Mouse (Mus musculus) cerebellum, adult 2 months (tissue): ENCODE measurements around the gene C2. TPM values are rescaled to one million over a fixed set of nuclear protein-coding genes. Genes with fewer than 3 reads are reported as not detected.

Source experiments
- DNase-seq, 2 experiments: peaks; one replicate each; pipeline ENCODE4 v3.0.0; 2021
- H3K27ac ChIP-seq: fragments of 200-500 bp; 2 replicates; pipeline ENCODE4 v1.5.1; 2012; ENCODE audit warnings: low read length, control low read depth, inconsistent platforms; ENCODE audit not compliant: insufficient read depth
- H3K27me3 ChIP-seq: fragments of 200-500 bp; 2 replicates; pipeline ENCODE4 v1.6.1; 2012; ENCODE audit warnings: inconsistent platforms, mild to moderate bottlenecking, low read length, moderate library complexity; ENCODE audit not compliant: control insufficient read depth, insufficient read depth
- H3K4me1 ChIP-seq: fragments of 200-500 bp; 2 replicates; pipeline ENCODE4 v1.6.1; 2011; ENCODE audit warnings: low read length; ENCODE audit not compliant: control insufficient read depth, insufficient read depth
- H3K4me3 ChIP-seq: fragments of 200-500 bp; replicated peaks from 2 replicates; pipeline ENCODE3; 2011; ENCODE audit warnings: mild to moderate bottlenecking, low read depth, low read length, control low read depth; ENCODE audit not compliant: insufficient read depth
- CTCF ChIP-seq: fragments of 200-500 bp; IDR thresholded peaks from 2 replicates; pipeline ENCODE4 v1.5.1; 2011; ENCODE audit warnings: low read depth, mild to moderate bottlenecking, control low read depth, low read length, moderate library complexity, borderline replicate concordance; ENCODE audit not compliant: insufficient read depth
- POLR2A ChIP-seq: fragments of 200-500 bp; IDR thresholded peaks from 2 replicates; pipeline ENCODE4 v1.6.1; 2011; ENCODE audit warnings: low read length, control low read depth, borderline replicate concordance; ENCODE audit not compliant: insufficient read depth
- WGBS: fragments of 180-500 bp; shearing (Covaris S2); methylation state at CpG from one replicate; pipeline ENCODE4 v1.1.7; 2018; 5-methylcytosine and 5-hydroxymethylcytosine counted together
- polyA plus RNA-seq: library from polyadenylated mRNA; depleted of rRNA; stranded (reverse); fragments of >200 nt; gene quantifications from 2 replicates; pipeline ENCODE4 v1.2.3, GENCODE M21; 2012

Gene C2
- polyA plus RNA-seq, 1 experiment = 2.9 TPM

DNA sequence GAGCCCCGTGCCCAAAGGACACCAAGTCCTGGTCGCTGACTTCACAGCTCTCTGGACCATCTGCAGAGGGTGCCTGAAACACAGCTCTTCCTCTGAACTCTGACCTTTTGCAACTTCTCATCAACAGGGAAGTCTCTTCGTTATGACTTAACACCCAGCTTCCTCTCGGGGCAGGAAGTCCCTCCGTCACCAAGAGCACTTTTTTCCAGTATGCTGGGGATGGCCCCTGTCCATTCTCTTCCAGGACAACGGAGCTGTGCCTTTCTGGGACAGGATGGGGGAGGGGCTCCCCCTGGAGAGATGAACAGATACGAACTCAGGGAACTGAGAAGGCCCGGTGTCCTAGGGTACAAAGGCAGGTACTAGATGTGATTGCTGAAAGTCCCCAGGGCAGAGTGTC lies 36.8 kb upstream of the C2 start:
- Histone ChIP-seq H3K4me1 (no peaks in the 10 kb centered on the region; the same call in 1 of the 2 replicates), H3K4me3 (no peak overlapping the region), H3K27ac (no peak overlapping the region), H3K27me3 (no peaks in the 10 kb centered on the region)
- 50% methylated on average over 8 of the region's 8 CpGs for WGBS
- DNase-seq = no peak
- TF ChIP-seq CTCF = no peak
- TF ChIP-seq POLR2A = no peak

DNA sequence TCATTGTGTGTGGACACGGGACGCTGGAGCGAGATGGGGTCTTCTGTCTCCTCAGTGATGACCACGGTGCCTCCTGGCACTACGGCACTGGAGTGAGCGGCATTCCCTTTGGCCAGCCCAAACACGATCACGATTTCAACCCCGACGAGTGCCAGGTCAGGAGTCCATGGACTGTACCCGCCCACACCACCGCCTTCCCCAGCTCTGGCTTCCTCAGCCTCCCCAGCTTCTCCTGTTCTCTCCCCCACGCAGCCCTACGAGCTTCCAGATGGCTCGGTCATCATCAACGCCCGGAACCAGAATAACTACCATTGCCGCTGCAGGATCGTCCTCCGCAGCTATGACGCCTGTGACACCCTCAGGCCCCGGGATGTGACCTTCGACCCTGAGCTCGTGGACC lies 36.0 kb upstream of the C2 start:
- 58% methylated on average over 24 of the region's 24 CpGs for WGBS
- H3K4me3 ChIP-seq = no peak overlapping the region
- no peaks in the 10 kb centered on the region; the same call in 1 of the 2 replicates for H3K4me1 ChIP-seq
- H3K27me3 ChIP-seq = no peaks in the 10 kb centered on the region
- no peak overlapping the region for H3K27ac ChIP-seq
- no peak for DNase-seq
- TF ChIP-seq CTCF = no peak
- TF ChIP-seq POLR2A = no peak

DNA sequence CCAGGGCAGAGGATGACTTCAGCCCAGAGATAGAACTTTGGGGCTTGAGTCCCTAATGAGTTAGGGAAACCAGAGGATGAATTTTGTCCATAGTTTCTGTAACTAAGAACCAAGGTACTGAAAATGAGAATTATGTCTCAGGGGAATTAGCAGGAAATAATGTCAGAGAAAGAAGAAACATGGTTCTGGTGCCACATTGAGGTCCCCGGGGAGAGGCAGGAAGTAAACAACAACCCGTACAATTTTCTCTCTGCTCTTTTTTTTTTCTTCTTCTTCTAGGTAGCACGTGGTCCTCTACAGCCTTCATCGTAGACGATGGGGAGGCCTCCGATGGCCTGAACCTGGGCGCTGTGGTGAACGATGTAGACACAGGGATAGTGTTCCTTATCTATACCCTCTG lies 34.2 kb upstream of the C2 start:
- Histone ChIP-seq H3K4me3 (peak overlapping the region; percentile 84), H3K4me1 (no peaks in the 10 kb centered on the region; the same call in 1 of the 2 replicates), H3K27me3 (no peaks in the 10 kb centered on the region), H3K27ac (no peak overlapping the region)
- TF ChIP-seq POLR2A (no peak), CTCF (no peak)
- 82% methylated on average over 8 of the region's 8 CpGs for WGBS
- no peak for DNase-seq

DNA sequence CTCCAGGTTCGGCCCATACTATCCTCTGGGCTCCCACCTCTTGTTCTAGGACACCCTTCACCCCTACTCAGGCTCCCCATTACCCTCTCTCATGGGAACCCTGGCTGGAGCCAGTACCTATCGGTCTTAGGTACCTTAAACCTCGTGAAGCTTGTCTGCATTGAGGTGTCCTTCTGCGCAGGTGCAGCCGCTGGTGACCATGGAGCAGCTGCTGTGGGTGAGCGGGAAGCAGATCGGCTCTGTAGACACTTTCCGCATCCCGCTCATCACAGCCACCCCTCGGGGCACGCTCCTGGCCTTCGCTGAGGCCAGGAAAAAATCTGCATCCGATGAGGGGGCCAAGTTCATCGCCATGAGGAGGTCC lies 33.7 kb upstream of the C2 start:
- 3% methylated on average over 14 of the region's 14 CpGs for WGBS
- Histone ChIP-seq H3K27me3 (no peaks in the 10 kb centered on the region), H3K4me3 (peak overlapping the region; percentile 84), H3K4me1 (no peaks in the 10 kb centered on the region; the same call in 1 of the 2 replicates), H3K27ac (peak overlapping the region; percentile 60; the same call in 1 of the 2 replicates)
- peak; percentile 62 to 68 for DNase-seq
- TF ChIP-seq CTCF = no peak

DNA sequence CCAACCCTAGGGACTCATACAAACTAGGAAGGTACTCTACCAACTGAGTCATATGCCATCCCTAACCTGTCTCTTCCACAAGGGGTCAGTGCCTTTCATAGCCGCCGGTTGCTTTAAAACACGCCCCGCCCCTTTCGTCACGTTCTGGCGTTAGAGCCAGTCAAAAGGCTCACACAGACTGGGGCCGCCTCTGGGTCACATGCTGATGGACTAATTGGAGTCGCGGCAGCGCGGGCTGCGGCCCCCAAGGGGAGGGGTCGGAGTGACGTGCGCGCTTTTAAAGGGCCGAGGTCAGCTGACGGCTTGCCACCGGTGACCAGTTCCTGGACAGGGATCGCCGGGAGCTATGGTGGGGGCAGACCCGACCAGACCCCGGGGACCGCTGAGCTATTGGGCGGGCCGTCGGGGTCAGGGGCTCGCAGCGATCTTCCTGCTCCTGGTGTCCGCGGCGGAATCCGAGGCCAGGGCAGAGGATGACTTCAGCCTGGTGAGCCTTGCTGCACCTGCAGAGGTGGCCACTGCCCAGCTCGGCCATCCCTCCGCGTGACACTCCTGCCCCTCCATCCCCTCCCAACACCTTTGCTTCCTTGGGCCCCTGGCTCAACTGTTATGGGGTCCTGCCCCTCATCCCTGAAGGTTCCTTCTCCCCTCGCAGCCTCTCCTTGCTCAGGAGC lies 33.1 kb upstream of the C2 start, which contains the start of gene Neu1:
Gene Neu1, plus strand, starts transcription at position 193 of the 674 bp plus-strand sequence.
- Histone ChIP-seq H3K4me1 (no peaks in the 10 kb centered on the region; the same call in 1 of the 2 replicates), H3K4me3 (peak within 1 kb of the TSS; percentile 84), H3K27ac (peak within 1 kb of the TSS; percentile 60), H3K27me3 (no peaks in the 10 kb centered on the region)
- peak; percentile 99 for DNase-seq
- TF ChIP-seq CTCF (peak; percentile 57), POLR2A (peak; percentile 63; the same call in 1 of the 2 replicates)
- under 1% methylated on average over 38 of the region's 38 CpGs for whole genome bisulfite sequencing

DNA sequence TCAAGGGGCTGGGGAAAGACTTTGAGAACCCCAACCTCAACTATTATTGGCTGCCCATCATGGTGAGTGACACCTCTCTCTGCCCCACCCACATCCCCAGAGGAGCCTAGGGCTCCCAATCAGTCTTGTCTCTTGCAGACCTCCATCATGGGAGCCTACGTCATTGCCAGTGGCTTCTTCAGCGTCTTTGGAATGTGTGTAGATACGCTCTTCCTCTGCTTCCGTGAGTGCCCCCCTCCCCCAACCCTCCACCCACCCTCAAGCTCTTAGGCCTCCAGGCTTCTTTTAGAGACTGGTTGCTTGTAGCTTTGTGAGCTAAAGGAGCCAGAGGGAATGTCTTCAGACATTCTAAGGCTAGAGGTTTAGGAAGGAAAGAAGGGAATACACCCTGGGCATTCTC lies 30.8 kb upstream of the C2 start:
- WGBS = 67% methylated on average over 4 of the region's 4 CpGs
- Histone ChIP-seq H3K4me1 (no peaks in the 10 kb centered on the region; the same call in 1 of the 2 replicates), H3K27ac (no peak overlapping the region), H3K27me3 (no peaks in the 10 kb centered on the region), H3K4me3 (no peak overlapping the region)
- TF ChIP-seq POLR2A = no peak
- TF ChIP-seq CTCF = no peak
- no peak for DNase-seq

DNA sequence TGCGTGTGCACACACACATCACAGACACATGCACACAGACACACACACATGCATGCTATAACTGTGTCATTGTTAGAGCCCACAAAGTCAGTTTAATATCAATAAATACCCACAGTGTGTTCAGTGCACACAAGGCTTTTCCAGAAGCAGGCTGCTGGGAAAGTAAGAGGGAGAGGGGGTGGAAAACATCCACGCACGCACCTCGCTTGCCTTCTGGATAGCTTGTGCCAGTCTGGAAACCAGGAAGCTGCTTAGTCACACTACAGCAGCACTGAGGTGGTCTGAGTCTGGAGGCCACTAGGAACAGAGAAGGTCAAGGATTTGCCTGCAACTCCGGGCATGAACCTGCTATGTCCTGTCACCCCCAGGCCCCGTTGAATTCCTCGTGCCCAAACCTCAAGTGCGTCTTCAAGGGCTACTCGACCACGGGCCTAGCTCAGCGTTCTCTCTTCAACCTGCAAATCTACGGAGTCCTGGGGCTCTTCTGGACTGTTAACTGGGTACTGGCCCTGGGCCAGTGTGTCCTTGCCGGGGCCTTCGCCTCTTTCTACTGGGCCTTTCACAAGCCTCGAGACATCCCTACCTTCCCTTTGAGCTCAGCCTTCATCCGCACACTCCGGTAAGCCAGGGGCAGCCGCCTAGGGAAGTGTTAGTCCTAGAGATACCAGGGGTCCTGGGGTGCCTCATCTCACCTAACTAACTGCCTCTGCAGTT lies 29.4 kb upstream of the C2 start:
- Histone ChIP-seq H3K27ac (no peak overlapping the region), H3K27me3 (no peaks in the 10 kb centered on the region), H3K4me1 (no peaks in the 10 kb centered on the region; the same call in 1 of the 2 replicates), H3K4me3 (no peak overlapping the region)
- no peak for TF ChIP-seq POLR2A
- WGBS = 77% methylated on average over 18 of the region's 18 CpGs
- no peak for DNase-seq

DNA sequence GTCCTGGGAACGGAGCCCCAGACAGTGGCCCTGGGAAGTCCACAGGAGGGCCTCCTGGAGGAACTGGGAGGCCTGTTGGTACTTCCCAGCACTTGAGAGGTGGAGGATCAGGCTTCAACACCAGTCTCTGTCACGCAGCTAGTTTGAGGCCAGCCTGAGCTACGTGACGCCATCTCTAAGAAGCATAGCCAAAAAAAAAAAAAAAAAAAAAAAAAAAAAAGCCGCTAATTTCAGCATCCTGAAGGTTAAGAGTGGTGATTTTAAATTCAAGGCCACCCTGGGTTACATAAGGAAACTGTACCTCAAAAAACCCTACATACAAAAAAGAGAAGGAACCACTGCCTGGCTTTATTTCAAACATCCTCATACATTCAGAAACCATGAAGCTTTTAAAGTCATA lies 26.2 kb upstream of the C2 start:
- TF ChIP-seq POLR2A (no peak), CTCF (no peak)
- WGBS = 57% methylated on average over 5 of the region's 5 CpGs
- Histone ChIP-seq H3K4me3 (no peak overlapping the region), H3K27me3 (no peaks in the 10 kb centered on the region), H3K27ac (no peak overlapping the region), H3K4me1 (no peaks in the 10 kb centered on the region)
- DNase-seq = no peak
